Mouse (Mus musculus): ENCODE measurements around the gene A530016L24Rik. TPM values are rescaled to one million over a fixed set of nuclear protein-coding genes. Genes with fewer than 3 reads are reported as not detected.

The A530016L24Rik gene
- polyA plus RNA-seq, 2 experiments from 2014 or later, result not detected

- no peak for ATAC-seq
These were observed 13.9 kb downstream of the A530016L24Rik start for GRCm38 (mm10) chr12:112503003-112503771.

- no peak for ATAC-seq
These were observed 17.0 kb downstream of the A530016L24Rik start for GRCm38 (mm10) chr12:112506267-112506666.

- ATAC-seq, result no peak
These were observed 18.0 kb downstream of the A530016L24Rik start for GRCm38 (mm10) chr12:112507264-112507663.

- ATAC-seq, result no peak
These were observed 18.7 kb downstream of the A530016L24Rik start for GRCm38 (mm10) chr12:112507984-112508383.

- no peak for ATAC-seq
These were observed 21.1 kb downstream of the A530016L24Rik start for GRCm38 (mm10) chr12:112510365-112510732.

GRCm38 (mm10) chr12:112510733-112511372 is 21.6 kb downstream of the A530016L24Rik start:
- no peak for ATAC-seq

GRCm38 (mm10) chr12:112514897-112515296 is 25.6 kb downstream of the A530016L24Rik start:
- no peak for ATAC-seq

GRCm38 (mm10) chr12:112516697-112517337 is 27.6 kb downstream of the A530016L24Rik start, which contains the start of gene Tmem179:
TSS of gene Tmem179 (minus strand) at chr12:112516747.
- no peak for ATAC-seq

GRCm38 (mm10) chr12:112518105-112518504 is 28.9 kb downstream of the A530016L24Rik start:
- ATAC-seq, result no peak

GRCm38 (mm10) chr12:112533758-112534157 is 44.5 kb downstream of the A530016L24Rik start:
- ATAC-seq, result no peak

- no peak for ATAC-seq
These were observed 48.0 kb downstream of the A530016L24Rik start for GRCm38 (mm10) chr12:112537233-112537632.

GRCm38 (mm10) chr12:112538356-112538755 is 49.1 kb downstream of the A530016L24Rik start:
- no peak for ATAC-seq

GRCm38 (mm10) chr12:112539466-112539965 is 50.3 kb downstream of the A530016L24Rik start:
- no peak for ATAC-seq

- no peak for ATAC-seq
These were observed 51.1 kb downstream of the A530016L24Rik start for GRCm38 (mm10) chr12:112540321-112540720.

GRCm38 (mm10) chr12:112541483-112542091 is 52.3 kb downstream of the A530016L24Rik start:
- ATAC-seq, result no peak

- no peak for ATAC-seq
These were observed 53.1 kb downstream of the A530016L24Rik start for GRCm38 (mm10) chr12:112542257-112542919.

- no peak for ATAC-seq
These were observed 53.7 kb downstream of the A530016L24Rik start for GRCm38 (mm10) chr12:112542920-112543300.

GRCm38 (mm10) chr12:112543941-112544340 is 54.7 kb downstream of the A530016L24Rik start:
- ATAC-seq, result no peak

- no peak for ATAC-seq
These were observed 55.9 kb downstream of the A530016L24Rik start for GRCm38 (mm10) chr12:112544946-112545701.

GRCm38 (mm10) chr12:112546110-112546509 is 56.9 kb downstream of the A530016L24Rik start:
- no peak for ATAC-seq

GRCm38 (mm10) chr12:112549287-112549686 is 60.0 kb downstream of the A530016L24Rik start:
- ATAC-seq, result no peak
